Mouse (Mus musculus): ENCODE data around the gene Strc.

The Strc gene

GRCm38 (mm10) chr2:121354820-121355592, 32.0 kb downstream of the Strc start, which contains the start of gene Ppip5k1:
Gene Ppip5k1, minus strand, starts transcription at chr2:121355396.
- DNase-seq: peak; percentile 98

- no peak for DNase-seq
Observed at GRCm38 (mm10) chr2:121354378-121354777, 32.6 kb downstream of the Strc start.

- DNase-seq: peak in 1 of 2 experiments; percentile 14
Observed at GRCm38 (mm10) chr2:121353156-121353555, 33.8 kb downstream of the Strc start.

GRCm38 (mm10) chr2:121339057-121339456, 47.9 kb downstream of the Strc start:
- peak in 1 of 2 experiments; percentile 11 for DNase-seq

- no peak for DNase-seq
Observed at GRCm38 (mm10) chr2:121329492-121329891, 57.5 kb downstream of the Strc start.

- DNase-seq: peak; percentile 36 to 57
Observed at GRCm38 (mm10) chr2:121323693-121324470, 63.1 kb downstream of the Strc start.

- DNase-seq: no peak
Observed at GRCm38 (mm10) chr2:121323041-121323440, 63.9 kb downstream of the Strc start.

- no peak for DNase-seq
Observed at GRCm38 (mm10) chr2:121316278-121316677, 70.7 kb downstream of the Strc start.

Measured in kidney, postnatal 36 days (tissue).